Mouse (Mus musculus): ENCODE data around the gene Nab2.
A peak's percentile ranks its signal among the peaks of the same experiment; 100 is the strongest.
"Not testable (repeated sequence)": the region's sequence is repeated elsewhere in the genome, so short reads cannot be mapped to it uniquely, and the experiment has no call there.

The Nab2 gene

GRCm38 (mm10) chr10:127671276-127671675 lies 2.9 kb upstream of the Nab2 start:
- no peak for DNase-seq

GRCm38 (mm10) chr10:127670185-127670584 lies 1.8 kb upstream of the Nab2 start:
- no peak for DNase-seq

GRCm38 (mm10) chr10:127669170-127669569 lies 802 bp upstream of the Nab2 start:
- no peak for DNase-seq

GRCm38 (mm10) chr10:127667269-127668092 lies 887 bp downstream of the Nab2 start:
- DNase-seq = peak; percentile 69

GRCm38 (mm10) chr10:127666501-127667268 lies 1.7 kb downstream of the Nab2 start, which contains the start of gene Nemp1:
Gene Nemp1 (plus strand): TSS chr10:127666901.
- DNase-seq = peak; percentile 80

GRCm38 (mm10) chr10:127665366-127666181 lies 2.8 kb downstream of the Nab2 start:
- no peak for DNase-seq

- DNase-seq = no peak
Measured at GRCm38 (mm10) chr10:127664891-127665290, 3.5 kb downstream of the Nab2 start.

- no peak for DNase-seq
Measured at GRCm38 (mm10) chr10:127664166-127664565, 4.2 kb downstream of the Nab2 start.

- no peak for DNase-seq
Measured at GRCm38 (mm10) chr10:127663590-127663989, 4.8 kb downstream of the Nab2 start.

GRCm38 (mm10) chr10:127662666-127663253 lies 5.6 kb downstream of the Nab2 start:
- DNase-seq = peak; percentile 58

GRCm38 (mm10) chr10:127661915-127662663 lies 6.3 kb downstream of the Nab2 start:
- peak; percentile 64 for DNase-seq

- peak; percentile 52 for DNase-seq
Measured at GRCm38 (mm10) chr10:127661291-127661914, 7.0 kb downstream of the Nab2 start.

- no peak for DNase-seq
Measured at GRCm38 (mm10) chr10:127659551-127659950, 8.8 kb downstream of the Nab2 start.

- DNase-seq = no peak
Measured at GRCm38 (mm10) chr10:127658076-127658475, 10.3 kb downstream of the Nab2 start.

- not testable (repeated sequence) for DNase-seq
Measured at GRCm38 (mm10) chr10:127657617-127658016, 10.8 kb downstream of the Nab2 start.

- no peak for DNase-seq
Measured at GRCm38 (mm10) chr10:127654970-127655579, 13.3 kb downstream of the Nab2 start.

- DNase-seq = no peak
Measured at GRCm38 (mm10) chr10:127652906-127653638, 15.3 kb downstream of the Nab2 start.

- DNase-seq = no peak
Measured at GRCm38 (mm10) chr10:127645791-127646190, 22.6 kb downstream of the Nab2 start.

- peak; percentile 41 for DNase-seq
Measured at GRCm38 (mm10) chr10:127643553-127644238, 24.7 kb downstream of the Nab2 start.
